Mouse (Mus musculus) layer of hippocampus, adult 11-12 months (tissue): ENCODE measurements around the gene Paxx.

Source experiments
- DNase-seq: peaks from one replicate; pipeline ENCODE4 v3.0.0; 2022; ENCODE audit warnings: low spot score

The Paxx gene

DNA sequence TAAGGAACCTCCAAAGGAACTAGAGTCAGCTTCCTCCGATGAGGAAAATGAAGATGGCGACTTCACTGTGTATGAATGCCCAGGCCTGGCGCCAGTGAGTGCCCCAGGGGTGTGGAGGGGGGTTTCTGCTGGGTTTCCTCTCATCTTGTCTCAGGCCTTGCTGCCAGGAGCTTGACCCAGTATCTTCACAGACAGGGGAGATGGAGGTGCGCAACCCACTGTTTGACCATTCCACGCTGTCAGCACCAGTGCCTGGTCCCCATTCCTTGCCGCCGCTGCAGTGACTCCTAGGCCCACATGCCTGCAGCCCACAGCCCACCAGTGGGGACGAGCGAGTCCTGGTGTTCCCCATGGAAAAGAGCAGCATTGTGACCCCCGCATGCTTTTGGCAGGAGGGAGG lies 52.0 kb downstream of the Paxx start:
- no peak for DNase-seq
